Mouse (Mus musculus) MEL (cell line): ENCODE measurements around the gene Aldh1b1. TPM values are rescaled to one million over a fixed set of nuclear protein-coding genes. Genes with fewer than 3 reads are reported as not detected.

Experiments
- DNase-seq: peaks from one replicate; pipeline ENCODE4 v3.0.0; 2011; ENCODE audit warnings: low read depth, low spot score
- H3K27ac ChIP-seq: 2 replicates; pipeline ENCODE4 v1.5.1; 2012; ENCODE audit warnings: low read depth, mild to moderate bottlenecking, control low read depth, low read length, moderate library complexity; ENCODE audit not compliant: control insufficient read depth
- H3K27me3 ChIP-seq, 2 experiments: fragments of 150-350 bp in 1 of 2; sonication (generic) in 1 of 2; 2 replicates each; pipeline ENCODE4 v1.6.1; 2012; ENCODE audit warnings: low read length in 2 of 2, mild to moderate bottlenecking in 2 of 2, improper control_type of control experiment in 1 of 2, moderate library complexity in 1 of 2; ENCODE audit not compliant: insufficient read depth in 2 of 2, control insufficient read depth in 1 of 2
- H3K36me3 ChIP-seq, 2 experiments: 2 replicates each; pipeline ENCODE4 v1.6.1; 2012 to 2014; ENCODE audit warnings: low read length in 2 of 2, improper control_type of control experiment in 1 of 2, inconsistent platforms in 1 of 2, mild to moderate bottlenecking in 1 of 2; ENCODE audit not compliant: insufficient read depth in 2 of 2, control insufficient read depth in 1 of 2
- H3K4me1 ChIP-seq, 2 experiments: fragments of 150-350 bp in 1 of 2; sonication (generic) in 1 of 2; 2 replicates each; pipeline ENCODE4 v1.6.1; 2012; ENCODE audit warnings: low read length in 2 of 2, improper control_type of control experiment in 1 of 2, mild to moderate bottlenecking in 1 of 2; ENCODE audit not compliant: insufficient read depth in 2 of 2, control insufficient read depth in 1 of 2
- H3K4me3 ChIP-seq, 2 experiments: fragments of 150-350 bp in 1 of 2; sonication (generic) in 1 of 2; 2 replicates each; pipeline ENCODE4 v1.5.1; 2012; ENCODE audit warnings: low read depth in 2 of 2, low read length in 2 of 2, mild to moderate bottlenecking in 2 of 2, moderate library complexity in 2 of 2, control low read depth in 1 of 2, improper control_type of control experiment in 1 of 2; ENCODE audit not compliant: control insufficient read depth in 1 of 2, insufficient read depth in 1 of 2
- H3K79me2 ChIP-seq: 2 replicates; pipeline ENCODE4 v1.6.1; 2012; ENCODE audit warnings: mild to moderate bottlenecking, low read length, moderate library complexity; ENCODE audit not compliant: control insufficient read depth, poor library complexity, insufficient read depth
- H3K9ac ChIP-seq: 2 replicates; pipeline ENCODE4 v1.6.1; 2012; ENCODE audit warnings: low read depth, mild to moderate bottlenecking, control low read depth, low read length, moderate library complexity; ENCODE audit not compliant: control insufficient read depth, poor library complexity, severe bottlenecking
- H3K9me3 ChIP-seq: fragments of 150-350 bp; sonication (generic); replicated peaks from 2 replicates; pipeline ENCODE4 v1.6.1; 2012; ENCODE audit warnings: mild to moderate bottlenecking, low read length, improper control_type of control experiment, moderate library complexity; ENCODE audit not compliant: insufficient read depth
- BHLHE40 ChIP-seq: IDR thresholded peaks from 2 replicates; pipeline ENCODE4 v1.6.1; 2012; ENCODE audit warnings: low read depth, mild to moderate bottlenecking, inconsistent platforms, low read length, improper control_type of control experiment, borderline replicate concordance
- CHD1 ChIP-seq: IDR thresholded peaks from 2 replicates; pipeline ENCODE4 v1.6.1; 2012; ENCODE audit warnings: low read depth, mild to moderate bottlenecking, inconsistent platforms, low read length, improper control_type of control experiment
- CHD2 ChIP-seq: IDR thresholded peaks from 2 replicates; pipeline ENCODE4 v1.6.1; 2011; ENCODE audit warnings: low read length, improper control_type of control experiment
- E2F4 ChIP-seq: IDR thresholded peaks from 2 replicates; pipeline ENCODE4 v1.6.1; 2011; ENCODE audit warnings: low read depth, low read length, improper control_type of control experiment, borderline replicate concordance
- ELF1 ChIP-seq: IDR thresholded peaks from 2 replicates; pipeline ENCODE4 v1.6.1; 2014; ENCODE audit warnings: low read depth, mild to moderate bottlenecking, inconsistent platforms, low read length, improper control_type of control experiment, moderate library complexity
- EP300 ChIP-seq, 2 experiments: IDR thresholded peaks; 2 replicates each; pipeline ENCODE4 v1.6.1; 2011; ENCODE audit warnings: improper control_type of control experiment in 2 of 2, low read length in 2 of 2, low read depth in 1 of 2, mild to moderate bottlenecking in 1 of 2
- ETS1 ChIP-seq: IDR thresholded peaks from 2 replicates; pipeline ENCODE4 v1.6.1; 2012; ENCODE audit warnings: low read depth, mild to moderate bottlenecking, inconsistent platforms, low read length, improper control_type of control experiment, moderate library complexity
- GATA1 ChIP-seq: IDR thresholded peaks from 2 replicates; pipeline ENCODE4 v1.6.1; 2011; ENCODE audit warnings: low read depth, low read length, improper control_type of control experiment
- HCFC1 ChIP-seq: IDR thresholded peaks from 2 replicates; pipeline ENCODE4 v1.6.1; 2012; ENCODE audit warnings: low read depth, mild to moderate bottlenecking, inconsistent platforms, low read length, improper control_type of control experiment, moderate library complexity
- JUND ChIP-seq: IDR thresholded peaks from 2 replicates; pipeline ENCODE4 v1.6.1; 2011; ENCODE audit warnings: low read depth, mild to moderate bottlenecking, improper control_type of control experiment, low read length
- MAFK ChIP-seq: IDR thresholded peaks from 2 replicates; pipeline ENCODE4 v1.6.1; 2011; ENCODE audit warnings: low read depth, mild to moderate bottlenecking, low read length, improper control_type of control experiment, borderline replicate concordance
- MAX ChIP-seq: IDR thresholded peaks from 2 replicates; pipeline ENCODE4 v1.6.1; 2011; ENCODE audit warnings: low read length, improper control_type of control experiment
- MAZ ChIP-seq: IDR thresholded peaks from 2 replicates; pipeline ENCODE4 v1.6.1; 2012; ENCODE audit warnings: low read depth, mild to moderate bottlenecking, inconsistent platforms, low read length, improper control_type of control experiment
- MEF2A ChIP-seq: IDR thresholded peaks from 2 replicates; pipeline ENCODE4 v1.6.1; 2014; ENCODE audit warnings: low read depth, mild to moderate bottlenecking, inconsistent platforms, low read length, improper control_type of control experiment; ENCODE audit not compliant: poor library complexity, insufficient replicate concordance, severe bottlenecking; ENCODE audit errors: extremely low read depth
- MXI1 ChIP-seq: IDR thresholded peaks from 2 replicates; pipeline ENCODE4 v1.6.1; 2011; ENCODE audit warnings: mild to moderate bottlenecking, low read depth, low read length, improper control_type of control experiment
- MYB ChIP-seq: IDR thresholded peaks from 2 replicates; pipeline ENCODE4 v1.6.1; 2011; ENCODE audit warnings: mild to moderate bottlenecking, low read depth, low read length, improper control_type of control experiment
- MYC ChIP-seq: IDR thresholded peaks from 2 replicates; pipeline ENCODE4 v1.6.1; 2011; ENCODE audit warnings: low read depth, mild to moderate bottlenecking, low read length, improper control_type of control experiment, moderate library complexity
- POLR2AphosphoS5 ChIP-seq: IDR thresholded peaks from 2 replicates; pipeline ENCODE4 v1.6.1; 2012; ENCODE audit warnings: low read depth, borderline replicate concordance, mild to moderate bottlenecking, inconsistent platforms, low read length, moderate library complexity, mixed read lengths
- RCOR1 ChIP-seq: IDR thresholded peaks from 2 replicates; pipeline ENCODE4 v1.6.1; 2012; ENCODE audit warnings: low read depth, mild to moderate bottlenecking, inconsistent platforms, low read length, improper control_type of control experiment
- SIN3A ChIP-seq: IDR thresholded peaks from 2 replicates; pipeline ENCODE4 v1.6.1; 2012; ENCODE audit warnings: low read length, improper control_type of control experiment, inconsistent platforms
- SMC3 ChIP-seq: IDR thresholded peaks from 2 replicates; pipeline ENCODE4 v1.6.1; 2011; ENCODE audit warnings: low read depth, low read length, improper control_type of control experiment
- TBP ChIP-seq: IDR thresholded peaks from 2 replicates; pipeline ENCODE4 v1.8.0; 2011; ENCODE audit warnings: low read depth, low read length, improper control_type of control experiment
- TCF12 ChIP-seq: IDR thresholded peaks from 2 replicates; pipeline ENCODE4 v1.6.1; 2014; ENCODE audit warnings: low read depth, mild to moderate bottlenecking, inconsistent platforms, low read length, improper control_type of control experiment, moderate library complexity
- USF1 ChIP-seq: IDR thresholded peaks from 2 replicates; pipeline ENCODE4 v1.6.1; 2014; ENCODE audit warnings: low read depth, mild to moderate bottlenecking, inconsistent platforms, low read length, improper control_type of control experiment, moderate library complexity
- USF2 ChIP-seq, 2 experiments: IDR thresholded peaks; 2 replicates each; pipeline ENCODE4 v1.6.1; 2011 to 2012; ENCODE audit warnings: improper control_type of control experiment in 2 of 2, low read length in 2 of 2, borderline replicate concordance in 1 of 2, inconsistent platforms in 1 of 2, low read depth in 1 of 2, mild to moderate bottlenecking in 1 of 2; ENCODE audit not compliant: insufficient read depth in 1 of 2
- ZC3H11A ChIP-seq: IDR thresholded peaks from 2 replicates; pipeline ENCODE4 v1.6.1; 2012; ENCODE audit warnings: low read depth, mild to moderate bottlenecking, inconsistent platforms, low read length, improper control_type of control experiment
- ZKSCAN1 ChIP-seq: IDR thresholded peaks from 2 replicates; pipeline ENCODE4 v1.6.1; 2012; ENCODE audit warnings: low read depth, mild to moderate bottlenecking, inconsistent platforms, low read length, improper control_type of control experiment, moderate library complexity
- ZMIZ1 ChIP-seq: IDR thresholded peaks from 2 replicates; pipeline ENCODE4 v1.6.1; 2012; ENCODE audit warnings: low read depth, mild to moderate bottlenecking, inconsistent platforms, low read length, improper control_type of control experiment, moderate library complexity
- ZNF384 ChIP-seq: IDR thresholded peaks from 2 replicates; pipeline ENCODE4 v1.6.1; 2012; ENCODE audit warnings: low read depth, mild to moderate bottlenecking, inconsistent platforms, low read length, improper control_type of control experiment
- polyA plus RNA-seq, 2 experiments: library from polyadenylated mRNA; stranded (reverse) in 1 of 2; unstranded in 1 of 2; fragments of >175 nt in 1 of 2; fragments of >200 nt in 1 of 2; gene quantifications; 2 replicates each; pipeline versions ENCODE4 v1.2.1 to v1.2.4; 2012; ENCODE audit warnings: low replicate concordance in 2 of 2, low read depth in 1 of 2; ENCODE audit not compliant: insufficient read length in 2 of 2, insufficient read depth in 1 of 2, missing spikeins in 1 of 2
- total RNA-seq: library from RNA; depleted of rRNA; stranded (reverse); fragments of 300-350 nt; gene quantifications from 2 replicates; pipeline ENCODE4 v1.2.3, GENCODE M21; 2012

Aldh1b1 gene
- total and polyA plus RNA-seq, 3 experiments = 1.9 to 2.1 TPM; not detected in 1

GRCm38 (mm10) chr4:45822781-45823575, 24.2 kb downstream of the Aldh1b1 start:
- H3K27ac ChIP-seq = no peak overlapping the region
- no peak overlapping the region for H3K4me3 ChIP-seq
- no peaks in the 10 kb centered on the region for H3K79me2 ChIP-seq
- no peak overlapping the region for H3K9ac ChIP-seq
- DNase-seq = no peak
- no peaks in the 10 kb centered on the region for H3K36me3 ChIP-seq
- H3K9me3 ChIP-seq = no peaks in the 10 kb centered on the region
- TF ChIP-seq ETS1 (no peak), ZMIZ1 (no peak), RCOR1 (no peak), TBP (no peak), ZNF384 (no peak), MAX (no peak), BHLHE40 (no peak), SIN3A (no peak), TCF12 (no peak), ELF1 (no peak), MAZ (no peak), USF1 (no peak), MYB (no peak), CHD1 (no peak), MYC (no peak), EP300 (IDR thresholded peaks at IDR 0.05; ENCODE audit: low read depth in 1 of 2, low read length in 2 of 2) (no peak), USF2 (IDR thresholded peaks at IDR 0.05; ENCODE audit: borderline replicate concordance in 1 of 2, insufficient read depth in 1 of 2, low read depth in 1 of 2, low read length in 2 of 2) (no peak), ZC3H11A (no peak)
- no peaks in the 10 kb centered on the region for H3K4me1 ChIP-seq
- peaks cover 0 to 9% of the 10 kb centered on the region in 2 experiments; a peak in 2 of 4 replicates for H3K27me3 ChIP-seq

- no peak for DNase-seq
- H3K27ac ChIP-seq = no peak overlapping the region
- H3K4me1 ChIP-seq = no peaks in the 10 kb centered on the region
- no peaks in the 10 kb centered on the region for H3K9me3 ChIP-seq
- no peaks in the 10 kb centered on the region for H3K79me2 ChIP-seq
- H3K36me3 ChIP-seq = no peaks in the 10 kb centered on the region
- H3K9ac ChIP-seq = no peak overlapping the region
- H3K4me3 ChIP-seq = no peak overlapping the region
- H3K27me3 ChIP-seq = peaks cover 0 to 14% of the 10 kb centered on the region in 2 experiments; a peak in 3 of 4 replicates
- TF ChIP-seq ZKSCAN1 (no peak), SMC3 (no peak), POLR2AphosphoS5 (no peak), CHD2 (no peak), MEF2A (no peak), EP300 (IDR thresholded peaks at IDR 0.05; ENCODE audit: low read depth in 1 of 2, low read length in 2 of 2) (no peak), SIN3A (no peak), ZNF384 (no peak), MYB (no peak), ELF1 (no peak), MAZ (no peak), MXI1 (no peak), USF1 (no peak), JUND (no peak), GATA1 (no peak), MAFK (no peak), HCFC1 (no peak), E2F4 (no peak)
These were observed 25.4 kb downstream of the Aldh1b1 start for GRCm38 (mm10) chr4:45824049-45824760.
